Mouse (Mus musculus): ENCODE results near the gene Cryl1.

Gene Cryl1

GRCm38 (mm10) chr14:57398065-57398757, at the start of gene Cryl1:
Gene Cryl1 (minus strand): TSS chr14:57398529.
- DNase-seq = peak; percentile 98 to 99

DNA sequence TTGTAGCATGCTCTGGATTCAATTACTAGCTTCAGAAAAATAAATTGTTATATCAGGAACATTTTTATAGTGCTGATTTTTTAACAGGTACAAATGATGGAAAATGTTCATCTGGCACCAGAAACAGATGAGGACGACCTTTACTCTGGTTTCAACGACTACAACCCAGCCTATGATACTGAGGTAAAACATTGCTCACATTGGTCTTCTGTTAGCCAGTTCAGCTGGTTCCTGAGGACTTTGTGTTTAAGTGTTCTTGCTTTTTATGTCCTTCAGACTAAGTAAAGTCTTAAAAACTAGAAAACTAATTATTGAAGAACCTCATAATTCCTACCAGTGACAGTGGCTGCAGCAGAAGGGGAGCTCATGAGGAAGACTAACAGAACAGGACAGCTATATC, 32.1 kb upstream of the Cryl1 start:
- DNase-seq = no peak

GRCm38 (mm10) chr14:57424212-57424561, 25.9 kb upstream of the Cryl1 start:
- DNase-seq = no peak

DNA sequence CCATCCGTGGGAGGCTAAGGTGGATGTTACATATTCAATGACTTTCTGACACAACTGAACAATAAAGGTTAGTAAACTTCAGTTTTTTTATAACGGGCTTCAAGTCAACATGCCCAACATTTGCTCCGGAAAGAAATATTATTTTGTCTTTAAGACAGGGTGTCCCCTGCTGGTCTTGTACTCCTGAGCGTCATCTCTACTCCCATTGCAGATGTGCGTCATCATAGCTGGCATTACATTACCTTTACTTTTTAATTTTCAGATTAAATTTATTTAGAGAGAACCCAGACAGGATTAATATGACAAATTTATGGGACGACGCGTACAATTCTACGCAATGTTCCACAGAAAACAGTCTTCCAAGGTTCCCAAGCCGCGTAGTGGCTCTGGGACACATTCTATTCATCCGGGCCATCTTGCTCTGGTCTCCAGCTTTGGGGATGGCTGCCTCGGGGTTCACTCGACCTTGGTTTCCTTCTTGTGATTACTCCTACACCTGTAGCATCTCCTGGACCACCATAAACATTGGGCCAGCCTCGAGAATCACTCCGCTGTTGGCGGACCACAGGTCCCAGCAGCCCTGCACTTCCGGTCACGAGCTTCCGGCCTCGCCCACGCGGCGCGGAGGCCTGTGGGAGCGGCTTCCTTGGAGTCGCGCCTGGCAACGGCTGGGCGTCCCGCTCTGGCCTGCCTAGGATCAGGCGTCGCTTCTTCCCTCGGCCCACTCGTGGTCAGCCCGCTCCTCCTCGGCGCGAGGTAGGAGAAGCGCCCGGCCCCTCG, 25.3 kb upstream of the Cryl1 start, which contains the start of gene Ift88:
Ift88 (plus strand) TSS at position 631 of the 780 bp plus-strand sequence.
- peak; percentile 94 to 96 for DNase-seq

DNA sequence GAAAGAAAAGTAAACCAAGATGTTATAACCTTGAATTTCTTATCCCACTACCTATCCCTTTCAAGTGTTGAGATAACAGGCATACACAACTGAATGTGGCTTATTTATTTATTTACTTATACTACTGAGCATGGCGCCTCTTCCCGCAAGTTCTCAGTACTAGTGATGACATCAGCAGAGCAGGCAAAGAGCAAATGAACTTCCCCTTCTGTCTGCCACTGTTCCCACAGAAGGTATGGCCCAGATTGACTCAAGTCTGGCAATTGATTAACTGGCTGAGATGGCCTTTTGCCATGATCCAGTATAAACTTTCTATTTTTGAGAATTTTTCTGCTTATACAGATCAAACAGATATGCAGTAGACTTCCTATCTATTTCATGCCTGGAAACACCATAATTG, 18.9 kb upstream of the Cryl1 start:
- no peak for DNase-seq

GRCm38 (mm10) chr14:57412166-57412565, 13.8 kb upstream of the Cryl1 start:
- no peak for DNase-seq

DNA sequence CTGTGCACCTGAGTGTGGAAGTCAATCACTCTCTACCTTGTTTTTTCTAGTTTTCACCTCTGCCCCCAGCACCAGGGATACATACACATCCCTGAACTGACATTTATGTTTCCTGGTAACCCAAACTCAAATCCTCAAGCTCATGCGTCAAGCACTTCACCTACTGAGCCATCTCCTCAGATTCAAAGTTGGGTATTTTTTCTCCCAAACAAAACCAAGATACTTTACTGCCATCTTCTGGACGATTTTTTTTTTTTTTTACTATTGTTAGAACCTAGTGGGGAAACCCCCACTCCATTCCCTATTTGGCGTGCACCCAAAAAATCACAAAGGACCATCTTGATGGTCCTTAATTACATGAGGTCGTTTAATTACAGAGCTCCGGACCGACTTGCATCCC, 10.8 kb upstream of the Cryl1 start:
- no peak for DNase-seq

DNA sequence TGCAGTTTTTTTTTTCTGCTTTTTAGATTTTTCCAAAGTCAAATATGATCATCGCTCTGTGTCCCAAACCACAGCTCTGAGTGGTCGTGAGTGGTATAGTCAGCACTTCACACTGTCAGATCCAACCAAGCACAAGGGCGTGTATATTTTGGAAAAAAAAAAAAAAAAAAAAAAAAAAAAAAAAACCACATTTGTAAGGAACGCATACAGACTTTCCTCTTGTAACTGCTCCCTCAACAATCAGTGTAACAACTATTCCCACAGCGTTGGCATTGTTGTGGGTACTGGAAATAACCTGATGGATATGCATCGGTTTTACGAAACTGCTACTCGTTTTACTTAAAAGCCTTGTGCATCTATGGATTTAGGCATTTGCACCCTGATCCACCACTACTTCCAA, 9.8 kb upstream of the Cryl1 start:
- DNase-seq = no peak

GRCm38 (mm10) chr14:57407039-57407987, 9.0 kb upstream of the Cryl1 start:
- DNase-seq = peak; percentile 78 to 84

DNA sequence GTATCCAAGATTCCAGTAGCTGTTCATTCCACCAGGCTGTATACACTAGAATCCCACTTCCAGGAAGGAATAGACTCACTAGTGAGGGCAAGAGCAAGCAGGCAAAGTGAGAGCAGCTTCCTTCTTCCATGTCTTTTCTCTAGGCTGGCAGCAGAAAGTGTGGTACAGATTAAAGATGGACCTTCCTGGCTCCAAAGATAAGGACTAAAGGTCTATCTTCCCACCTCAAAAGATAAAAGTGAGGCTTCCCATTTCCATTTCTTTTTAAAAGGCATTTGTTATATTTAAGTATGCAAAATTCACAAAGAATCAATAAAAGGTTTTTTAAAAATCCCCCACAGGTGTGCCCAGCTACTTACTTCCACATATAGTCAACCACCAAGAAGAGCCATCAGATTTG, 4.5 kb upstream of the Cryl1 start:
- no peak for DNase-seq

DNA sequence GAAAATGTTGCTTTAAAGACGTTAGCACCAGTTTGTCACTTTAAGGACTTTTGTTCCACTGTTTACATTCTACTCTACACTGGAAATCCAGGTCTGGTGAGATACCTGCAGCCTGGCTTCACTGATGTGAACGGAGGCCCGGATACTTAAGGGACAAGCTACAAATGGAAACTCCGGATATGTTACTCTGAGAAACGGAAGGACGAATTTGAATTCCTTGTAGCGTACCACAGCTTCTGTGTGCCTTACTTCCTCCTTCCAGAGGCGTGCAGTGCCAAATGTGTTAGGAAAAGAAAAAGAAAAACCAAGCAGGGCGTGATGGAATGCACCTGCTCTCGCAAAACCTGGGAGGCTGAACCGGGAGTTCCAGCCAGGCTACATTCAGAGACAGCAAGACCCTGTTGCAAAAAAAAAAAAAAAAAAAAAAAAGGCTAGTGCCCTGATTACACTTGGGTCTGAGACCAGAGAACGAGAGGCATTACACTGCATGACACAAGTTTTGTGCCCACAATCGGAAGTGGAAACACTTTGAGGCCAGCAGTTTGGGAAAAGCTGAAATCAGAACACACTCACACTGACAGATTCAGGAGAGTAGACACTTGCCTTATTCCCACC, 591 bp upstream of the Cryl1 start:
- peak; percentile 27 to 63 for DNase-seq

DNA sequence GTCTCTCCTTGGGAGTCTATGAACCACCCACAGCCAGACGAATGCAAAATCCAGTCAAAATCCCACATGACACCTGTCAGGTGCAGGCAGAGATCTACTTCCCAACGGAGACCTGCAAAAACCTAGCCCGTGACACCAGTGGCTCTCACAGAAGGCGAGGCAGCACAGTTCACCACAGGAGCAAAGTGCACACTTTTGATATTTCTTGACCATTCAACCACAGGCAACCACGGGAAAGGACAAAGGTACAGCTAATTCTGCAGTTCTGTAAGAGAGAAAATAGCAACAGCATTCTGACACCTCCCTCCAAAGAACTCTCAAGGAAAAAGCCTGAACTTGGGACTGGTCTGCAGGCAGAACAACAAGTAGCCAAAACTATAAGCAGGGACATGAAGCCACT, 1.1 kb downstream of the Cryl1 start:
- peak in 1 of 2 experiments; percentile 28 for DNase-seq

DNA sequence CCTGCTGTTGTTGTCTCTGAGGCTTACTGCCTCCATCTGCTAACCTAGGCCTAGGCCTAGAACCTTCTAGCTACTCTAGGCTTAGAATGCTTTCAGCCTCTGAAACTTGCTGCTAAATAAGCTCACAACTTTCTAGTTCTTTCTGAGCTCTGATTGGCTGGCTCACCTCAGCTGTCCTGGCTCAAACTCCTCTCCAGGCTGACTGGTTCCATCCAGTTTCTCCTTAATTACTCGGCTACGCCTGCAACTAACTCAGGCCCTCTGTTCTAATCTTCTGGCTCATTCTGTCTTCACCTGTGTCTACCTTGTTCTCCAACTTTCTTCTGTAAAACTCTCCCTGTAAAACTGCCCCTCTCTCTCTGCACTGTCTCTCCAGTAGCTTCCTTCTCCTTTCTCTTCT, 2.9 kb downstream of the Cryl1 start:
- peak in 1 of 2 experiments; percentile 13 for DNase-seq

- DNase-seq = peak in 1 of 2 experiments; percentile 12
These were observed 6.1 kb downstream of the Cryl1 start for GRCm38 (mm10) chr14:57392278-57392677.

- DNase-seq = no peak
These were observed 6.7 kb downstream of the Cryl1 start for GRCm38 (mm10) chr14:57391621-57392020.

GRCm38 (mm10) chr14:57386758-57387561, 11.4 kb downstream of the Cryl1 start:
- peak in 1 of 2 experiments; percentile 34 for DNase-seq

- DNase-seq = no peak
These were observed 12.7 kb downstream of the Cryl1 start for GRCm38 (mm10) chr14:57385667-57386066.

- peak in 1 of 2 experiments; percentile 31 for DNase-seq
These were observed 20.8 kb downstream of the Cryl1 start for GRCm38 (mm10) chr14:57377531-57377930.

GRCm38 (mm10) chr14:57376956-57377355, 21.4 kb downstream of the Cryl1 start:
- DNase-seq = peak; percentile 24 to 60

GRCm38 (mm10) chr14:57376016-57376415, 22.3 kb downstream of the Cryl1 start:
- DNase-seq = no peak

GRCm38 (mm10) chr14:57375205-57375604, 23.1 kb downstream of the Cryl1 start:
- DNase-seq = no peak
